Mouse (Mus musculus) B cell, adult 2 months (primary cell): ENCODE results near the gene Ces1g.

Source experiments
- DNase-seq, 2 experiments: peaks; one replicate each; pipeline ENCODE4 v3.0.0; 2022

The Ces1g gene

DNA sequence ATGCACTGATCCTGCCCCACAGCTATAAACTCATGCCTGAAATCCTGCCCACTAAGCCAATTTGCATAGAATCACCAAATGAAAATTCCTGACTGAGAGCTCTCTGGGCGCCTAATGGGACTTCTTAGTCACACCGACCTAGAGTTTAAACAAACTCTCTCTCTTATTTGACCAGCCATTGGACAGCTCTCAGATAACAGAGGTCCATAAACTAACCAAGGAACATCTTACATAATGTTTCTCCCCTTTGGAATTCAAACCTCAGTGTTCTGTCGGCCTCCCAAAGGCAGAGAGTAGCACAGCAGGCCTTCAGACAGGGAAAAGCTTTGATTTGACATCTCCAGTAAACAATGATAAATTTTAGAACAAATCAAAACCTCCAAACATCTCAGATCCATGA is at the start of gene Ces1g:
Ces1g (minus strand) TSS at position 102 of the 400 bp plus-strand sequence.
- DNase-seq: no peak

DNA sequence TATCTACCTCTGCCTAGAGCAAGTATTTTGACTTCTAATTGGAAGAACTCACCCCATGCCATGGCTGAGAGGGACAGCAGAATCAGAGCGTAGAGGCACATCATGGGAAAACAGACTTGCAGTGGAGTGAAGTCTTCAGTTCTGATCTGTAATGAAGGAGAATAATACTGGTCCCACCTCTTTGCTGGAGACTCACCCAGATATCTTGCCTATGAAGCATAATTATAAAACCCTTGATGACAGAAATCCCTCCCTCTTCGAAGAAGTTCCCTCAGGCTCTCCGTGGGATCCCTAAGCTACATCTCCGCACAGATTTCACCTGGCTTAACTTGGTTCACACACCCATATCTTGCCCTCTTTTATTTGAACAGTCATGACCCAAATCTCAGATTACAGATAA is 42.5 kb upstream of the Ces1g start, which contains the start of gene Ces1h:
Ces1h (minus strand) TSS at position 101 of the 400 bp plus-strand sequence.
- DNase-seq: no peak

DNA sequence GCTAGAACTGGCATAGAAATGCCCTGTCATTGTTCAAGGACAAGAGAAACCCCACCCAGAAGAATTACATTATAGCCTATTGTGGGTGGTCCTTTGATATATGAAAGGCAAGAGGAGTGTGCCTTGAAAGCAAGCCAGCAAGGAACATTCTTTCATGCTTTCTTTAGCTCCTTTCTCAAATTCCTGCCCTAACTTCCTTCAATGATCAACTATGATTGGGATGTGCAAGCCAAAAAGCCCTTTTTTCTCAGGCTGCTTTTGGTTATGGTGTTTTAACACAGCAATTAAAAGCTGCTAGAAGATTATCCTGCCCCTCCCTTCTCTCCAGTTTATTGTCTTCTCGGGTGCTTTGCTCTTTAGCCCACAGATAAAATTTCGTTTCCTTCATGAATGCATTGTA is 32.4 kb upstream of the Ces1g start:
- no peak for DNase-seq

DNA sequence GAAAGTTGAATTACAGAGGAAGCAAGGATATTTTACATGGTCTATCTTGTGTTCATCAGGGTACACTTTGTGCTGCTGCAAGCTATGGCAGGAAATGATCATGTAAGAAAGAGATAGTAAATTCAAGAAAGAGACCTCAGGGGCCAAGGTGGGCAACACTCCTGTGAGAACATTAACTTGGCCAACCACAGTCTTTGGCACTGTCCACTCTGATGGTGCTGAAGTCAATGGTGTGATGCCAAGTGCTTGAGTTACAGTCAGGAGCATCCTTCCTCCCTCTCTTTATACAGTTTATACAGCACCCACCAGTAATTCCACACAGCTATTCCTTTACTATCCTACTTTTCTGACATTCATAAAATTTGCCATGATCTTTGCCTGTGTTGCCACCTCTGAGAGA is 23.0 kb upstream of the Ces1g start:
- DNase-seq: no peak

DNA sequence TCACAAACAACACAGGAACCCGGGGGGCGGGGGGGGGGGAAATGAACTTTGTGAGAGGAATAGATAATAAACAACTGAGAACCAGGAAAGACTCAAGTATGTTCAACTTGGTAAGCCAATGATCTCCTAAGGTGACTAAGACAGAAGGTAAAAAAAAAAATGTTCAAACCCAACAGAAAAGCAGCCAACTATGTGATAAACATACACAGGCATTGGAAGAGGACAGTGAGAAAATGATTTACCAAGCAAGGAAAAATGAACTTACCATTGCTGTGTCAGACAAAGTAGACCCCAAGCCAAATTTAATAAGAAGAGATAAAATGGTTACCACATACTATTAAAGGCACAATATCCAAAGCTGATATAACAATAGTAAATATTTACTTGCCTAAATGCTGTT is 2.4 kb upstream of the Ces1g start:
- DNase-seq: no peak

DNA sequence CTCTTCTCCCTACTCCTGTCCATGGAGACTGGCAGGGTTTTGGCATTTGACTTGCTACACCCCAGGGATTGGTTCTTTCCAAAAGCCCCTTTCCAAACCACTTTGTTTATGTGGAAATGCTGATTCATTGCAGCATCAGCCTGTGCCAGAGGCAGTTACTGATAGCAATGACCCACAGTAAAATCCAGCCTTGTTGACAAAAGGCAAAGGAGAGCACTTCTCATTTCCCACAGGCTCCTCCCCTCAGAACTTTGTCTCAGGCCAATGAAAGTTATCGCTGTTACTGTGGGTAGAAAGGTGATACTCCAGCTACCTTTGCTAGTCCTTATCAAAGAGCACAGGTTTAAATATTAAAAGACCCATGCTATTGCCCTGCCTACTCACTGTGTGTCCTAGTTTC is 4.4 kb downstream of the Ces1g start:
- DNase-seq: no peak

DNA sequence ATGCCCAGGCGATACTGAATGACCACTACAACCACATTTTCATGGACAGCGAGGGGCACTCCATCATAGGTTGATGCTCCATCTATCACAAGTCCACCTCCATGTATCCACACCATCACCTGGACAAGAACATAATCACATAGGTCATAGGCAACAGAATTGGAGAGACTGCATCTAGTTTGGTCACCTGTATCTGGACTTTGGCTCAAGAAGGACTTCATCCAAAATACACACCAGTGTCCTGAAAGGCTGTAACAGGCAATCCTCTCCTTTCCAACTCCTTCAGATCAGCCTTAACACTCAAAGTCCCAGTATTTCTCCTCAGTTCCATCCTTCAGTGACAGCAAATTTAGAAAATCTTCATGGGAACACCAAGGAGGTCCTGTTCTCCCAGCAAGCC is 6.0 kb downstream of the Ces1g start:
- no peak for DNase-seq

DNA sequence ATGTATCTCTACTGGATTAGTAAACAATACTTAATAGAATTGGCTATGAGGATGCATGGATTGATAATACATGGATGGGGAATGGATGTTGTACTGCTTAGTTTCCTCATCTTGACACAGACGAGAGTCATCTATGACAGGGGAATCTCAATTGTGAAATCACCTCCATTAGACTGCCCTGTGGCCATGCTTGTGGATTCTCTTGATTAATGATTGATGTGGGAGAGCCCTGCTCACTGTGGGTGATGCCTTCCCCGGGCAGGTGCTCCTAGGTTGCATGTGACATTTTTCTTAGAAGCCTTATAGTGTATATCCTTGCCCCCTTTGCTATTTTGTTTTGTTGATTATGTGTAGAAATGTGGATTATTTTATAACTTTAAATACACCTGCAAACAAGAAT is 12.0 kb downstream of the Ces1g start:
- no peak for DNase-seq

DNA sequence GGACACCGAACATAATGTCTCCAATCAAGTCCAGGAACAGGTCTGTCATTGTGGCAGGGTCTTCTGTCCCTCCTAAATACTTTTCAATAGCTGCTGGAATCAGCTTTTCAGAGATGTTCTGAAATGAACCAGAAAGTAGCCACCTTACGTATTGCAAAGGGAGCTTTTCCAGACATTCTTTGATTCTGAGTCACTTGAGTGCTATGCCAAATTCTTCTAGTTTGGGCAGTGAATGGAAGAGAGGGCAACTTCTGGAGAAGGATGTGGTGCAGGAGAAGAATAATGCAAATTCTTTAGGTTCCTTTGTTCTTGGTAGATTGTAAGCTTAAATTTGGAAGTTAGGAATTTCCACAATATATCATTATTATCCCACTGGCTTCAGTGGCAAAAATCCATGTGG is 20.1 kb downstream of the Ces1g start:
- no peak for DNase-seq

DNA sequence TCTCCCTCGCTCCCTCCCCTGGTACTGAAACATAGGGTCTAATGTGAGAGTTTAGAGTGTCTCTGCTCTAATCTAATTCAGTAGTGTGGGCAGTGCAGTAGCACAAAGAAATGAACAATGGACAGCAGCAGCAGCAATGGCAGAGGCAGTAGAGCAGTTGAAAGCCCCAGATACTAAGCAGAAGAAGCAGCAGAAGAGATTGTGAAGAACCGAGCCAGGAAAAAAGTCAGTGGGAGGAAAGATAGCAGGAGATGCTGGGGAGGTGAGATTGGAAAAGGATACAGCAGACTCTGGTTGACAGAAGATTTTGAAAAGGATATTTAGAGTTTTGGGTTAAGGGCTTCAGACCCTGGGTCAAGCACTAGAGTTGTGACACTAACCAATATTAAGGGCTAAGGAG is 21.6 kb downstream of the Ces1g start:
- DNase-seq: no peak

DNA sequence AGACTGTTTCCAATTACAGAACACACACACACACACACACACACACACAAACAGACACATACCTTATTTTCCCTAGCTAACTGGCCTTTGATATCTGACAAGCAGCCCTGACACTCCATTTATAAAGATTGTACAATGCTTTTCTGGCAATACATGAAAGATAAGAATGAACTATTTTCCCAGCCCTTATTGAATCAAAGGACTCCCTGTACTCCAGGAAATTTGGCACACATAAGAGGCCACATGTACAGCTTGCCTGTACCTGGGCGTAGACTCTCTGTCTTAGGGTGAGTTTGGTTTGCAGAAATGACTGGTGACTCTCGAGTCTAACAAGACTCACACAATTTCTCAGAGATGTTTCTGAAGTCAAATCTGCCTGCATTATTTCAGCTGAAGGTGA is 53.2 kb downstream of the Ces1g start:
- no peak for DNase-seq

- DNase-seq: no peak
Observed at GRCm38 (mm10) chr8:93282349-93282748, 54.8 kb downstream of the Ces1g start.

DNA sequence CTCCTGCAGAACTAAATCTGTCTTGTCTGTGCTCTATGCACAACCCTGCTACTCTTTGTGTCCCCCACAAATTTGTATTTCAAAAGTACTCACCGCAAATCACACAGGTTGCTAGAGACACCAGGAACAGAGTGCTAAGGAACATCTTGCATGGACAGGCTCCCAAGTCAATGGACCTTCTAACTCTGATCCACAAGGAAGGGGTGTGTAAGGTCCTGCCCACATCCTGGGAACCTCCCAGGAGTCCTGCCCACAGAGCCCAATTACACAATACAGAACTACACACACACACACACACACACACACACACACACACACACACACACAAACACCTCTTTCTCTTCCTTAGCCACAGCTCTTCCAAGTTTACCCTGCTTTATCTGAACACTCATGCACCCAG is 57.6 kb downstream of the Ces1g start, which contains the start of gene Ces1f:
Ces1f (minus strand) TSS at position 192 of the 400 bp plus-strand sequence.
- DNase-seq: no peak

DNA sequence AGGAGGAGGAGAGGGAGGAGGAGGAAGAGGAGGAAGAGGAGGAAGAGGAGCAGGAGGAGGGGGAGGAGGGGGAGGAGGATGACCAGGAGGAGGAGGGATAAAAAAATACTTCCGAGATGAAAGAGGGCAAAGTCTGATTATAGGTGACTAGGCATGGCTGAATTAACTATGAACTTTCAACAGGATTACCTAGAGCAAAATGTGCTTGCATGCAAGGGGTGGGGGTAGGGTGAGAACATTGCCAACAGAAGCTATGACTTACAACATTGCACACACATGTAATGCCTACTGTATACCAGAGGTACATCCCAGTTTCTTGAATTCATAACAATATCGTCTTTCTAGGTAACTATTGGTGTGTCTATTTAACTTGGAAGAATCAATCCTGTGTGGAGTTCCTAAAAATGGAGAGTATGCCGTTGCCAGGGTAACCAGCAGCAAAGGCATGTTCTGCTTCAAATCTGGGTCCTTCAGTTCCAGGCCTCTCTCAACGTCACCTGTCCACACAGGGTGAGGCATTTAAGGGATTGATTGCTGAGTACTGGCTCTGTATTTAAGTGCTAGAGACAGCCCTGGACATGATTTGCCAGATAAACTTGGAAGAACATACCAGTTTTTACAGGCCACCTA is 58.8 kb downstream of the Ces1g start:
- DNase-seq: no peak

DNA sequence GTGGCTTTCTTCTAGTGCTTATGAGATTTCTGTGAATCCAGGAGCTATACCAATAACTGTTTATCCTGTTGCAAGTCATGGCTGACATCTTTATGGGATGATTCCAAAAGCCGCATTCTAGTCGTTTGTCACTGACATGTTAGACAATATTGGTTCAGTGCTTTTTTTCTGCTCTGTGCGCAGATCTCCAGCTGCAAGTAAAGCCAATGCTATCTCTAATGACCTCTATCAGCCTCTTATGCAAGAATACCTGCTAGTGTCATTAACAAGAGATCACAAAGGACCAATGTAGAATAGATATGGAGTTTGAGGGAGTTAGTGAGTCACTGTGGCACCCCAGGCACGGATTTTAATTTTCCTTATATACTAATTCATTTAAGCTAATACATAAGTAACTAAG is 62.5 kb downstream of the Ces1g start:
- DNase-seq: no peak

- no peak for DNase-seq
Observed at GRCm38 (mm10) chr8:93273321-93273720, 63.8 kb downstream of the Ces1g start.

DNA sequence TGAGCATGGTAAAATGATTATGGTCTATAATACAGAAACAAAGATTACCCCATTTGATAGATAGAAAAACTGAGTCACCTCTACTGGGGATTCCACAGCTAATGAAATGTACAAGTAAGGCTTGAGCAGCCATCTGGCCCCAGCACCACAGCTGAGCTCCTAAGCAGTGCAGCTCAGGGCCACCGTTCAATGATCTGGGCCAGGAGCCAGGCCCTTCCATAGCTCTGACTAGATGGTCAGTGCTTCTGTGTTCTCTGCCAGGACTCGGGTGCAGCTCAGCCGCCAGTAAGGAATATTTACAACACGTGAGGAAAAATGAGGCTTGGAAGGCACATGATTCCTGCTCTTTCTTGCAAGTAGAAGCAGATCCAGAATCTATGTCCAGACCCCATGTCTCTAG is 64.4 kb downstream of the Ces1g start:
- no peak for DNase-seq

DNA sequence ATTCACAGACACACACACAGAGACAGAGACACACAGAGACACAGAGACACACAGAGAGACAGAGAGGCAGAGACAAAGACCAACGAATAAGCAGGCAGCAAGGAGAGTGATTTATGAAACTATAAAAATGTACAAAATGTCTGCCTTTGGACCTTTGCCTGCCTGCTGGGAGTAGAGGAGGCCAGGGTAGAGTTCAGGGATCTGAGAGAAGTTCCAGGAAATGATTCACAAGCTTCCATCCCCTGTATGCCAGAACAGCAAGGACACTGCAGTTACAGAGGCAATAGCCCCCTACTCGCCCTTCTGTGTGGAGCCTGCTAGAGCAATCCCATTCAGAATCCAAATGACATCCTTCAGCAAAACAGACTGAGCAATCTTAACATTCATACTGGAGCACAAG is 75.7 kb downstream of the Ces1g start:
- no peak for DNase-seq

DNA sequence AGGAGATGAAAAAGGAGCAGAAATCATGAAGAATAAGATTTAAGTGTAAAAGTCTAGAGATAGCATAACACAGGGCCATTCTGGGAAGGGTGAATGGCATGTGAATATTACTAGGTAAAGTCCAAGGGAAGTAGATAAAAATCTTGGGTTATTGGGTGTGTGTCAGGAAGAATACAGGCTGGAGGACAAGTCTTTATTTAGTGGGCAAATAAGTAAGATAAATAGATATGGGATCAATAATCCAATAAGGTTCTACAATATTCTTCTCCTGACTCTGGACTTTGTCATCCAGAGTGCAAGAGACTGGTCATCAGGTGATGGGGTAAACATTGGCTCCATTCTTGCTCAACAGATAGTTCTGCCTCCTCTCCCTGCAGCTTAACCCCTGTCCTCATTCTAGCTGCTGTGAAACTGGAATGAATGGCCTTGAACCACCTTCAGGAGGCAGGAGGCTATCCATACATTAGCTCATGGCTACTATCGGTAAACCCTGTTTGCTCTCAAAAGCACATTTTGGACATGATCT is 84.6 kb downstream of the Ces1g start:
- no peak for DNase-seq
